Mouse (Mus musculus): ENCODE results near the gene Flrt2. TPM values are rescaled to one million over a fixed set of nuclear protein-coding genes. Genes with fewer than 3 reads are reported as not detected.

Flrt2 gene
- polyA plus RNA-seq, 3 experiments from 2014 or later = 0.12 to 0.13 TPM; not detected in 1

DNA sequence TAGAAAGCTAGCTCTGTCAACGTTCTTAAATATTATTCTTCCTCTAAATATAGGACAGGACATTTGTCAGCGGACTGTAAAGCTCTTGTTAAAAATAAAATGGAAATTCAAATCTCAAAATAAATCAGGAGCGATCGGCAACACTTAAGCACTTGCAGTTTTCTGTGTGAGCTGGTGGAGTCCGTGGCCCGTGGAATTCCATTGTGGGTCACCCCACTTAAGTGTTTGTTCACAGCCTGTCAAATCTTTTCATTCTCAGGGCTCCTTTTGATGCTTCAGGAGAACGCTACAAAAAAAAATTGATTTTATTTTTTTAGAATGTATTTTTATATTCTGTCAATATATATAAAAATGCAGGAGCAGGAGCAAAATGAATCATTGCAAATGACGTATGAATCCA, 45.5 kb downstream of the Flrt2 start:
- ATAC-seq = no peak

GRCm38 (mm10) chr12:95738031-95738430, 46.0 kb downstream of the Flrt2 start:
- ATAC-seq = no peak

GRCm38 (mm10) chr12:95738491-95739135, 46.6 kb downstream of the Flrt2 start:
- no peak for ATAC-seq

GRCm38 (mm10) chr12:95739739-95740138, 47.7 kb downstream of the Flrt2 start:
- ATAC-seq = no peak

GRCm38 (mm10) chr12:95741296-95741695, 49.3 kb downstream of the Flrt2 start:
- no peak for ATAC-seq

- ATAC-seq = no peak
These were observed 52.3 kb downstream of the Flrt2 start for GRCm38 (mm10) chr12:95744307-95744706.

DNA sequence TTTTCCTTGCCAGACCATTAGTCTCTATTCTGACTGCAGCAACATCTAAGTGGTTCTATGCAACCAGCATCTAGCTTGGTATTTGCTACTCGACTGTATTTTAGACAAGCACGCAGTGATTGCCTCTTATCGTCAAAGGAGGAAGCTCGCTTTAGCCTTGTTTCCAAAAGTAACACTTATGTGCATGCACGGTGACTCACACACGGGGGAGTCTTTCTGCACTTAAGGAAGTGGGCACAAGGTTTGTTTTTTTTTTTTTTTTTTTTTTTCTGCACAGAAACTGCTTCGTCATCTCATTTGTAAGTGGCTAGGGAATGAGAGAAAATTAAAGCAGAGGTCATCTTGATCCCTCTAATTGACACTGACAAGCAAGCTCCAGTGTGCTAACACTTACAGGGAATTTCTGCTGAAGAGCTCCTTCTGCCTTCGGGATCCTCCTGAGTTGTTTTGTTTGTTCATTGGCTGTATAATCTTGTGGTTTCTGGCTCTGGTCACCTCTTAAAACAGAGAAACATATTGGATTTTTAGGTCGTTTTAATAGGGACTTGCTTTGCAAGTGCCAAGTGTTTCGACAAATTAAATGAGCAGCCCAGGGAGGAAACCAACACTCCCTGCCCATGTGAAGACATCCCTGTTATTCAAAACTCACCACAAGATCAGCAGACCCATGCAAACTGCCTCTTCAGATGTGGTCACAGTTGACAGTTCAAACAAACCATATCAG, 55.0 kb downstream of the Flrt2 start:
- no peak for ATAC-seq

GRCm38 (mm10) chr12:95748760-95749159, 56.7 kb downstream of the Flrt2 start:
- ATAC-seq = no peak

GRCm38 (mm10) chr12:95749248-95749647, 57.2 kb downstream of the Flrt2 start:
- ATAC-seq = no peak

DNA sequence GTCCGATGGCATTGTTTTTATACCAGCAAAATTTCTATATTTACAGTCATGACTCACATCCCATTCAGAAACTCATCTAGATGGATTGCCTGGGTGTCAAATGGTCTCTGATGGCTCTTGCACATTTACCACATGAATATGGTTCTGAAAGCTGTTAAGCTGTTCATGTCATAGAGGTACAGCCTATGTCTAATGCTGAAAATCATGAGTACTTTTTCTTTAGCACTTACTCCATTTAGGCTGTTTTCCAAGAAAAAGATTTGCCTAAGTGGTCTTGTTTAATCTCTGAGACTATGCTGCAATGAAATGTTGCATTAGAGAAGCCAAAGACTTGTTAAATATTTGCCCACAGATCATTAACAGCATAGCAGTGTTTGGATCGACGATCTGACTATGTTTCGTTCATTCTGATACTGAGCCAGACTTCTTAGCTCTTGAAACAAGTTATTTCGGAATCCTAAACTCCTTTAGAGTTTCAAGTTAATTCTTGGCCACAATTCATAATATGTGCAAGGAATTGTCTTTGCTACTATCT, 67.3 kb downstream of the Flrt2 start:
- no peak for ATAC-seq

- no peak for ATAC-seq
These were observed 73.2 kb downstream of the Flrt2 start for GRCm38 (mm10) chr12:95765255-95765654.

DNA sequence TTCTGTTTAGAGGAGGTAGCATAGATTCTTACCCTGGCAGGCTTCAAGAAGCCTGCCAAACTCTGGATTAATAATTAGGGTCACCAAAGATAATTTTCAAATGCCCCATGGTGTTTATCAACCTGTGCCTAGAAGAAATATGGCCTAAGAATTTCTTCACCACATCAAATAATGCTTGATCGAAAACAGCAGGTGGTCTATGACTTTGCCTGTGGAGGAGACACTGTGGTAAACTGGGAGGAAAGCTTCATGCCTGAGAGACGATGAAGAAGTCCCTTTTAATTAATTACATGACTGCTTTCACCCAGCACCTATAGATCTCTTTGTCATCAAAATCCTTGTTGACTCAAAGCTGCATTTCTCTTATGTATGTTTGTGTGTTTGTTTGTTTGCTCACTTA, 77.0 kb downstream of the Flrt2 start:
- no peak for ATAC-seq

- no peak for ATAC-seq
These were observed 78.2 kb downstream of the Flrt2 start for GRCm38 (mm10) chr12:95770251-95770650.

- no peak for ATAC-seq
These were observed 98.1 kb downstream of the Flrt2 start for GRCm38 (mm10) chr12:95790146-95790545.

DNA sequence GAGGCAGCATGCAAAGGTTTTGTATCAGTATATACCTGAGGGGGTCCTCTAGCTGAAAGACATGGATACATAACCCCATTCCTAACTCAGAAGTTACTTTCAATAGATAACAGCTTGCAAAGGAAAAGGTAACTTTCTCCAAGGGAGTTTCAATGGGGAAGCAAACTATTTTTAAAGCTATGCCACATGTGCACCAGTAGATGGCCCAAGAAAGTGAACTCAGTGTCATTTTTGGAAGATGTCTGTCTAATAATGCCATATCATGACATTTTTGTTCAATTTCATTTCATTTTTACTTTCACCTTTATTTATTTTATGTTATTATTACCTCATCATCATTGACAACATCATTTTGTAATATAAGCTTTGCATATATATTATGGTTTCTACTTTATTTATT, 124.6 kb downstream of the Flrt2 start:
- no peak for ATAC-seq
